Mouse (Mus musculus) G1E (cell line): ENCODE data around the gene Hmox1. TPM values are rescaled to one million over a fixed set of nuclear protein-coding genes. Genes with fewer than 3 reads are reported as not detected.

ENCODE experiments used
- ATAC-seq: 2 replicates; pipeline ENCODE4 v1.8.0; 2016; ENCODE audit warnings: mild to moderate bottlenecking; ENCODE audit not compliant: insufficient number of reproducible peaks, poor library complexity, low FRiP score, severe bottlenecking; ENCODE audit errors: extremely low read depth
- DNase-seq: peaks from one replicate; pipeline ENCODE4 v3.0.0; 2012; ENCODE audit warnings: low spot score
- H3K27me3 ChIP-seq: 2 replicates; pipeline ENCODE4 v1.6.1; 2012; ENCODE audit warnings: mild to moderate bottlenecking, low read length, inconsistent platforms; ENCODE audit not compliant: insufficient read depth
- H3K36me3 ChIP-seq: replicated peaks from 2 replicates; pipeline ENCODE3; 2012; ENCODE audit warnings: mild to moderate bottlenecking, inconsistent platforms
- H3K4me1 ChIP-seq: 2 replicates; pipeline ENCODE4 v1.6.1; 2012; ENCODE audit warnings: low read depth, low read length, inconsistent platforms, mixed read lengths; ENCODE audit not compliant: insufficient read depth
- H3K4me3 ChIP-seq: 2 replicates; pipeline ENCODE4 v1.5.1; 2012; ENCODE audit warnings: low read depth, mild to moderate bottlenecking, inconsistent platforms, low read length, moderate library complexity, mixed read lengths
- H3K9me3 ChIP-seq: replicated peaks from 2 replicates; pipeline ENCODE4 v1.6.1; 2012; ENCODE audit warnings: inconsistent platforms
- CTCF ChIP-seq: IDR thresholded peaks from 2 replicates; pipeline ENCODE4 v1.5.1; 2012; ENCODE audit warnings: low read depth, low read length, inconsistent platforms, mixed read lengths
- GATA1 ChIP-seq: IDR thresholded peaks from 2 replicates; pipeline ENCODE4 v1.6.1; 2012; ENCODE audit warnings: borderline replicate concordance, low read length, inconsistent platforms, mixed read lengths
- GATA2 ChIP-seq: IDR thresholded peaks from 2 replicates; pipeline ENCODE4 v1.6.1; 2012; ENCODE audit warnings: low read depth, low read length, inconsistent platforms, borderline replicate concordance
- POLR2AphosphoS5 ChIP-seq: IDR thresholded peaks from 2 replicates; pipeline ENCODE4 v1.6.1; 2012; ENCODE audit warnings: low read depth, low read length, inconsistent platforms; ENCODE audit not compliant: insufficient replicate concordance
- TAL1 ChIP-seq: conservative IDR thresholded peaks from 2 replicates; pipeline ENCODE4 v1.6.1; 2012; ENCODE audit warnings: low read depth, low read length, inconsistent platforms, mixed read lengths
- polyA plus RNA-seq: library from polyadenylated mRNA; stranded (reverse); fragments of >175 nt; gene quantifications from 2 replicates; pipeline ENCODE4 v1.2.3, GENCODE M21; 2012
- total RNA-seq, 2 experiments: library from RNA; stranded (forward) in 1 of 2; stranded (reverse) in 1 of 2; fragments of 200-1000 nt in 1 of 2; fragments of >200 nt in 1 of 2; fragmentation: Nextera tagmentation in 1 of 2; gene quantifications; 2 replicates each; pipeline ENCODE4 v1.2.3; 2014 to 2017

The Hmox1 gene
- total and polyA plus RNA-seq, 3 experiments: 13.0 to 37.9 (median 14.0) TPM

DNA sequence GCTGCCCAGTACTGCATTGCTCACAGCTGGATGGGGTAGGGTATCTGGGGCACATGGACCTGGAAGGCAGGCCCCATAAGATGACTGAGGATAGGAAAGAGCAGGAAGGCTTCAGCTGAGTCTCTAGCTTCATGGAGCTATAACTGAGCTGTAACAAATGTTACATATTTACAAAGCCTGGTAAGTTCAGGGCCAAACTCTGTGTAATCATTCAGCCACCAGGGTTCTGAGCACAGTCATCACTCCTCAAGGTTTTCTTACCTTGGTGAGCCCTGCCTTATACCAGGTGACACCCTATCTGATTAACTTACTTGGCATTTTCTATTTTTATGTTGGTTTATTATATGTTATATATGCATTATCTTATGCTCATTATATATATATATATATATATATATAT lies 6.3 kb upstream of the Hmox1 start:
- Histone ChIP-seq H3K9me3 (no peaks in the 10 kb centered on the region), H3K4me1 (peaks cover 78% of the 10 kb centered on the region), H3K27me3 (no peaks in the 10 kb centered on the region), H3K4me3 (no peak overlapping the region), H3K36me3 (no peaks in the 10 kb centered on the region)
- ATAC-seq (no peak), DNase-seq (no peak)
- TF ChIP-seq CTCF: no peak
- no peak for TF ChIP-seq POLR2AphosphoS5
- TF ChIP-seq GATA1: no peak
- no peak for TF ChIP-seq TAL1
- TF ChIP-seq GATA2: no peak

DNA sequence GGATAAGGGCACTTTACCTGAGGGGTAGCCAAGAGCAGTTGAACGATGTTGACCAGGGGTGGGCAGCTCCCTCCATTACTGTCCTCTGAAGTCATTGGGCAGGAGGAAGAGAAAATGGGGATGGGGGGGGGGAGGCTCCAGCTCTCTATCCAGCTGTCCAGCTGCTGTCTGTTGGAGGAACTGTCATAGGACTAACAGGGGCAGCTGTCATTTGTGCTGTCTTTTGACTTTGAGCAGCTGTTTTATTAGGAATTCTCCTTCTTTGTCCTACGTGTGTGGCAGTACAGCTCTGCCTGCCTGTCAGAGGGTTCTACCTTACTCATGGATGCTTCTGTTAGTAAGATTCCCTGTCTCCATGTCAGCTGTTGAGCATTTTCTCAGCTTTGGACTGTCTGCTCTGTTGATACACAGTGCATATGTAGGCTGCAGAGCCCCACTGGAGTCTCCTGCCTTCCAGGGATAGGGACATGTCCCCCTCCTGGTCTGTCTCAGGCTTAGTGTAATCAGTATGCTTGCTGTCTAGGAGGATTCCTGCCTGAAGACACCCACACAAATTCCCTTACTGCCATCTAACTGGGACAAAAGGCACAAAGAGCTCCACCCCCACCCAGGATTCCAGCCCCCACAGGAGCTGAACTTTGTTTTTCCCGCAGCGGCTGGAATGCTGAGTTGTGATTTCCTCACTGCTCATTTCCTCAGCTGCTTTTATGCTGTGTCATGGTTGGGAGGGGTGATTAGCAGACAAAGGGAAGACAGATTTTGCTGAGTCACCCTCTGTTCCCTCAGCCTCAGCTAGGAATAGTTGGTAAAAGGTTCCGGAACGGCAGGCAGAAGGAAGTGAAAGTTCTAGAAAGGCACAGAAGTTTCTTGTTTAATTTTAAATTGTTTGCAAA lies 4.2 kb upstream of the Hmox1 start:
- Histone ChIP-seq H3K36me3 (no peaks in the 10 kb centered on the region), H3K9me3 (no peaks in the 10 kb centered on the region), H3K4me3 (peak overlapping the region; percentile 51; the same call in 1 of the 2 replicates), H3K27me3 (no peaks in the 10 kb centered on the region), H3K4me1 (peaks cover 74% of the 10 kb centered on the region)
- TF ChIP-seq CTCF (no peak), TAL1 (no peak), GATA1 (no peak), POLR2AphosphoS5 (no peak), GATA2 (no peak)
- DNase-seq (peak; percentile 59), ATAC-seq (0 out of 2 replicates have a peak, but pooled peaks have one; percentile 37)

GRCm38 (mm10) chr8:75090781-75091365 lies 2.5 kb upstream of the Hmox1 start:
- peaks cover 7% of the 10 kb centered on the region for H3K36me3 ChIP-seq
- H3K4me3 ChIP-seq: no peak overlapping the region
- peaks cover 66% of the 10 kb centered on the region for H3K4me1 ChIP-seq
- no peak for TF ChIP-seq TAL1
- TF ChIP-seq POLR2AphosphoS5: no peak
- no peak for TF ChIP-seq GATA2
- TF ChIP-seq GATA1: no peak
- no peak for TF ChIP-seq CTCF
- H3K9me3 ChIP-seq: no peaks in the 10 kb centered on the region
- no peaks in the 10 kb centered on the region for H3K27me3 ChIP-seq
- no peak for ATAC-seq
- no peak for DNase-seq

GRCm38 (mm10) chr8:75102956-75103355 lies 9.5 kb downstream of the Hmox1 start:
- DNase-seq: no peak
- no peak overlapping the region for H3K4me3 ChIP-seq
- no peak for ATAC-seq
- no peaks in the 10 kb centered on the region for H3K27me3 ChIP-seq
- TF ChIP-seq POLR2AphosphoS5 (no peak), GATA1 (no peak)
- H3K36me3 ChIP-seq: peaks cover 41% of the 10 kb centered on the region
- peaks cover 1% of the 10 kb centered on the region; the same call in 1 of the 2 replicates for H3K4me1 ChIP-seq
- H3K9me3 ChIP-seq: no peaks in the 10 kb centered on the region

- DNase-seq (no peak), ATAC-seq (no peak)
- peaks cover 3% of the 10 kb centered on the region; the same call in 1 of the 2 replicates for H3K4me1 ChIP-seq
- H3K27me3 ChIP-seq: no peaks in the 10 kb centered on the region
- peaks cover 36% of the 10 kb centered on the region for H3K36me3 ChIP-seq
- TF ChIP-seq CTCF: no peak
- TF ChIP-seq TAL1: no peak
- TF ChIP-seq GATA2: no peak
- no peak for TF ChIP-seq GATA1
- TF ChIP-seq POLR2AphosphoS5: no peak
- H3K9me3 ChIP-seq: no peaks in the 10 kb centered on the region
- no peak overlapping the region for H3K4me3 ChIP-seq
Observed at GRCm38 (mm10) chr8:75103376-75103878, 10.0 kb downstream of the Hmox1 start.

DNA sequence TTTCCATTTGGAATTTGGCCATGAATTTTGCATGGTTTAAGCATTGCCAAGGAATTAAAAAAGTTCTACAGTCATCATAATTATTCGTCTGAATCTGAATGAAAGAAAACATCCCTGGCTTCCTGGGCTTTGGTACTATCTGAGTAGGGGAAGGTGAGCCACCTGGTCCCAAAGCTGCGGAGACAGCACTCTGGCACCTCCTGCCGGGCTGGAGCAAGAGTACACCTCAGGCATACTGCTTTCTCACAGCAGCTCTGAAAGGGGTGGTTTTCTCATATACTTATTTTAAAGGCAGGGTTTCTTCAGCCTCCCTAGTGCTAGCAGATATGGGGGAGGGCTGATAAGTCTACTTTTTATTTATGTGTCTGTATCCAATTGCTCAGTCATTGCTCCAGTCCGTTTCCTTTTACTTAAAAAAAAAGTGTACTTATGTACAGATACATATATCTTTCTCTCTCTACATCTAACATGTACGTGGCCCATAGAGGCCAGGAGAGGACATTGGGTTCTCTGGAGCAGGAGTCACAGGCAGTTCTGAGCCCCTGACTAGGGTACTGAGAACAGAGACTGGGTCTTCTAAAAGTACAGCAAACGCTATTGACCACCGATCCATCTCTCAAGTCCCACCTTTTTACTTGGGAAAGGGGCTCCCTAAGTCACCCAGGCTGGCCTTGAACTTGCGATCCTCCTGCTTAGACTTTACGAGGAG lies 15.3 kb downstream of the Hmox1 start:
- Histone ChIP-seq H3K27me3 (no peaks in the 10 kb centered on the region), H3K4me1 (peaks cover 37% of the 10 kb centered on the region), H3K4me3 (peak overlapping the region; percentile 90), H3K36me3 (peaks cover 43% of the 10 kb centered on the region), H3K9me3 (no peaks in the 10 kb centered on the region)
- peak; percentile 73 for DNase-seq
- ATAC-seq: peak; percentile 62
- peak; percentile 83 for TF ChIP-seq CTCF
- TF ChIP-seq POLR2AphosphoS5: no peak
